Mouse (Mus musculus) hindbrain, postnatal 0 days (tissue): ENCODE data around the gene Hpse. TPM values are rescaled to one million over a fixed set of nuclear protein-coding genes. Genes with fewer than 3 reads are reported as not detected.

Source experiments
- ATAC-seq: fragments of 200-750 bp; cut with Nextera tagmentation; 2 replicates; pipeline ENCODE4 v1.8.0; 2017; ENCODE audit warnings: mild to moderate bottlenecking, moderate TSS enrichment, moderate library complexity
- DNase-seq: peaks from one replicate; pipeline ENCODE4 v3.0.0-alpha.2; 2015; ENCODE audit warnings: low spot score
- H3K27ac ChIP-seq: fragments of 300-500 bp; sonication (generic); 2 replicates; pipeline ENCODE4 v1.5.1; 2014; ENCODE audit warnings: mild to moderate bottlenecking
- H3K27me3 ChIP-seq: fragments of 300-500 bp; sonication (generic); 2 replicates; pipeline ENCODE4 v1.6.1; 2014; ENCODE audit warnings: low read length, mixed read lengths; ENCODE audit not compliant: insufficient read depth
- H3K36me3 ChIP-seq: fragments of 300-500 bp; sonication (generic); 2 replicates; pipeline ENCODE4 v1.6.1; 2014; ENCODE audit warnings: low read length, mixed read lengths; ENCODE audit not compliant: insufficient read depth
- H3K4me1 ChIP-seq: fragments of 300-500 bp; sonication (generic); 2 replicates; pipeline ENCODE4 v1.6.1; 2014; ENCODE audit warnings: antibody characterized with exemption, low read length, mixed read lengths; ENCODE audit not compliant: insufficient read depth
- H3K4me2 ChIP-seq: fragments of 300-500 bp; sonication (generic); 2 replicates; pipeline ENCODE4 v1.6.1; 2014; ENCODE audit warnings: low read depth, mild to moderate bottlenecking, low read length, moderate library complexity, mixed read lengths
- H3K4me3 ChIP-seq: fragments of 300-500 bp; sonication (generic); 2 replicates; pipeline ENCODE4 v1.5.1; 2014; ENCODE audit warnings: low read length
- H3K9ac ChIP-seq: fragments of 300-500 bp; sonication (generic); replicated peaks from 2 replicates; pipeline ENCODE4 v1.6.1; 2014; ENCODE audit warnings: mild to moderate bottlenecking, low read length, moderate library complexity, mixed read lengths
- H3K9me3 ChIP-seq: fragments of 300-500 bp; sonication (generic); 2 replicates; pipeline ENCODE4 v1.6.1; 2016; ENCODE audit warnings: low read length, mixed read lengths
- CTCF ChIP-seq: IDR thresholded peaks from 2 replicates; pipeline ENCODE4 v1.5.1; 2016; ENCODE audit warnings: antibody characterized with exemption, control low read depth, low read depth
- WGBS: fragments of 180-500 bp; shearing (Covaris S2); extraction: QIAGEN DNeasy Blood & Tissue Kit; methylation state at CpG from one replicate; pipeline ENCODE4 v1.1.7; 2014; 5-methylcytosine and 5-hydroxymethylcytosine counted together
- polyA plus RNA-seq: library from polyadenylated mRNA; unstranded; fragments of >200 nt; fragmentation: Nextera tagmentation; extraction: Ambion mirVana; gene quantifications from 2 replicates; pipeline ENCODE4 v1.2.1, GENCODE M21; 2015
- total RNA-seq: library from RNA; depleted of rRNA; stranded (reverse); fragments of >200 nt; gene quantifications from 2 replicates; pipeline ENCODE4 v1.2.3, GENCODE M21; 2014

The Hpse gene
- total and polyA plus RNA-seq, 2 experiments from 2014 or later: 0.79 to 1.3 TPM

DNA sequence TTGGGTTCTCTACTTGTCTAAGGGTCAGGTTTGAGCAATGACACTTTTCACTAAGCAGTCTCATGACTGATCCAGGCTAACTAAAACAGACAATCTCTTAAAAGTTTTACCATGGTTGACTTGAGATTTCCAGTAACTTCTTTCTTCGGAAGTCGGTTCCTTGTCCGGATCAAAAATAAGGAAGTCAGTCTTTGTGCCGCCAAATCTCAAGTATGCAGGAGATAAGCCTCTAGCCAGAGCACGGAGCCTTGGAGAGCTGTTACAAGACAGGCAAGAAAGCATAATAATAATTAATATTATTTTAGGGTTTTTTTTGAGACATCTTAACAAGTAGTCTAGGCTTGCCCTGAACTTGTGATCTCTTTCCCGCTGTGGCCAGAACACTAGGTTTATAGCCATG is 8.3 kb downstream of the Hpse start:
- DNase-seq (no peak), ATAC-seq (no peak)
- H3K4me3 ChIP-seq: no peak overlapping the region
- 95% methylated on average over 6 of the region's 6 CpGs for WGBS
- no peak overlapping the region for H3K4me2 ChIP-seq
- no peak overlapping the region for H3K9ac ChIP-seq
- H3K36me3 ChIP-seq: no peaks in the 10 kb centered on the region
- H3K9me3 ChIP-seq: no peaks in the 10 kb centered on the region
- no peak overlapping the region for H3K27ac ChIP-seq
- TF ChIP-seq CTCF: no peak
- no peaks in the 10 kb centered on the region for H3K4me1 ChIP-seq
- H3K27me3 ChIP-seq: no peaks in the 10 kb centered on the region

DNA sequence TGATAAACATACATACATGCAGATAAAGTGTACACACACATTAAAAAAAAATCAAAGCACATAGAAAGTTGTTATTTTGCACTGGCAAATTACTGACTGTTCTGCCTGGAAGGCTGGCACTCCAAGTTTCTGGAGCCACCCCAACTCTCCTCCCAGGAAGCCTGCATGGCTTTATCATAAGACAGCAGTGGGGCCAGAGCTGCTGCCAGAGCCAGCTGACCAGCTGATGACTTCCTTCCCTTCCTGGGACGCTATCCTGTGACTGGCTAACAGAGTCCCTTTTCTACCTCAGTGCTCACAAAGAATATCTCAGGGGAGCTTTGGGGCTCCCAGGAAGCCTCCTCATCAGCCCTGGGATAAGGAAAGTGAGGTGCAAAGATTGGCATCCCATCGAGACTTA is 9.5 kb downstream of the Hpse start:
- no peak for TF ChIP-seq CTCF
- 48% methylated on average over 2 of the region's 2 CpGs for WGBS

GRCm38 (mm10) chr5:100709035-100709434 is 10.5 kb downstream of the Hpse start:
- TF ChIP-seq CTCF: no peak
- WGBS: 88% methylated on average over 6 of the region's 6 CpGs
- no peaks in the 10 kb centered on the region for H3K4me1 ChIP-seq
- no peaks in the 10 kb centered on the region for H3K9me3 ChIP-seq
- no peaks in the 10 kb centered on the region for H3K36me3 ChIP-seq
- no peaks in the 10 kb centered on the region for H3K27me3 ChIP-seq
- H3K27ac ChIP-seq: no peak overlapping the region
- ATAC-seq: no peak
- no peak for DNase-seq
- no peak overlapping the region for H3K4me3 ChIP-seq
- H3K4me2 ChIP-seq: no peak overlapping the region
- H3K9ac ChIP-seq: no peak overlapping the region

More for the DNA sequence above, 9.5 kb downstream of the Hpse start:
- Histone ChIP-seq H3K4me2 (no peak overlapping the region), H3K9ac (no peak overlapping the region), H3K9me3 (no peaks in the 10 kb centered on the region), H3K27me3 (no peaks in the 10 kb centered on the region), H3K27ac (no peak overlapping the region), H3K36me3 (no peaks in the 10 kb centered on the region), H3K4me1 (no peaks in the 10 kb centered on the region), H3K4me3 (no peak overlapping the region)
- DNase-seq: no peak
- ATAC-seq: no peak

DNA sequence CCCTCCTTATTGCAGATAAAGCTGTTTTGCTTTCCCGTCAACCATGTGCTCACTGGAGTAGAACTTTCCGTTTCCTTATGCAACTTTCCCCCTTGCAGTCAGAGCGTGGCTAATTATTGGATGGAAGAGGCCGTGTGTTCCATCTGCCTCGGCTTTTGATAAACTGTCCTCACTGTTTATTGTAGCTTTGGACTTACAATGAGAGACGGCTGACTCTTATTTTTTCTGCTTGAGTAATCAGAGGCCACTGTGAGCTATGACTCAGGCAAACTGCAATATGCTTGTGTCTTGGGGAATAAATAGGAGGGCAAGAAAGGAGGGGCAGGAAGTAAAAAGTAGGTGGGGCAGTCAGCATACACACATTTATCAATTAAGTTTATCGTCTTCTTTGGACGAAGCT is 12.8 kb downstream of the Hpse start:
- Histone ChIP-seq H3K27ac (no peak overlapping the region), H3K36me3 (no peaks in the 10 kb centered on the region), H3K9ac (no peak overlapping the region), H3K4me3 (no peak overlapping the region), H3K27me3 (no peaks in the 10 kb centered on the region), H3K9me3 (no peaks in the 10 kb centered on the region), H3K4me1 (no peaks in the 10 kb centered on the region), H3K4me2 (no peak overlapping the region)
- WGBS: 28% methylated on average over 8 of the region's 8 CpGs
- ATAC-seq (no peak), DNase-seq (peak; percentile 29)
- no peak for TF ChIP-seq CTCF

- no peak overlapping the region for H3K27ac ChIP-seq
- no peak for DNase-seq
- no peak; the same call in 1 of the 2 replicates for TF ChIP-seq CTCF
- no peaks in the 10 kb centered on the region for H3K27me3 ChIP-seq
- H3K9ac ChIP-seq: no peak overlapping the region
- WGBS: 95% methylated on average over 2 of the region's 2 CpGs
- H3K36me3 ChIP-seq: no peaks in the 10 kb centered on the region
- no peaks in the 10 kb centered on the region for H3K9me3 ChIP-seq
- H3K4me2 ChIP-seq: no peak overlapping the region
- no peak overlapping the region for H3K4me3 ChIP-seq
- ATAC-seq: no peak
- H3K4me1 ChIP-seq: no peaks in the 10 kb centered on the region
Measured at GRCm38 (mm10) chr5:100704272-100704671, 15.2 kb downstream of the Hpse start.

DNA sequence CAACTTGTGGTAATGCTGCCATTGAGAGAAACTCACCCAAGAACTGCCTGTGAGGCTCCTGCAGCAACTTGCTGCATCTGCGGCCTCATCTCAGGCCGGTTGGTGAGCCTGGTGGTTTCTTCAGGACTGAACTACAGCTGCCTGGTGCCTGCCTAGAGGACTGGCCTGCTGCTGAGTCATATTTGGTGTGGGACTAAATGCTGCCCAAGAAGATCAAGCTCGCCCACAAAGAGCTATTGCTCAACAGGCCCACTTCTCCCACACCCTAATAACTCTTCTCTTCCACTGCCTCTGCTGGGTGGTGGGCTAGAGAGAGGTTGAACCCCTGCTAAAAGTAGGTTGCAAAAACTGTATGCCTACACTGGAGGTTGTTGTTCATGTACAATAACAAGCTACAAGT is 17.2 kb downstream of the Hpse start:
- H3K36me3 ChIP-seq: no peaks in the 10 kb centered on the region
- no peaks in the 10 kb centered on the region for H3K9me3 ChIP-seq
- H3K27ac ChIP-seq: no peak overlapping the region
- no peaks in the 10 kb centered on the region for H3K4me1 ChIP-seq
- H3K4me2 ChIP-seq: no peak overlapping the region
- no peaks in the 10 kb centered on the region for H3K27me3 ChIP-seq
- ATAC-seq: no peak
- no peak for DNase-seq
- no peak for TF ChIP-seq CTCF
- H3K4me3 ChIP-seq: no peak overlapping the region
- H3K9ac ChIP-seq: no peak overlapping the region
- WGBS: 95% methylated on average over 3 of the region's 3 CpGs

- ATAC-seq (no peak), DNase-seq (no peak)
- 84% methylated on average over 13 of the region's 13 CpGs for WGBS
- TF ChIP-seq CTCF: no peak
- no peaks in the 10 kb centered on the region for H3K9me3 ChIP-seq
- no peak overlapping the region for H3K9ac ChIP-seq
- H3K4me2 ChIP-seq: no peak overlapping the region
- H3K4me3 ChIP-seq: no peak overlapping the region
- H3K36me3 ChIP-seq: no peaks in the 10 kb centered on the region
- no peaks in the 10 kb centered on the region for H3K4me1 ChIP-seq
- no peaks in the 10 kb centered on the region for H3K27me3 ChIP-seq
- no peak overlapping the region for H3K27ac ChIP-seq
Measured at GRCm38 (mm10) chr5:100700861-100701620, 18.5 kb downstream of the Hpse start.
